Mouse (Mus musculus) gonadal fat pad, adult 2 months (tissue): Measurements from ENCODE around the gene Fads2. TPM values are rescaled to one million over a fixed set of nuclear protein-coding genes. Genes with fewer than 3 reads are reported as not detected.
"Not testable (repeated sequence)": the region's sequence is repeated elsewhere in the genome, so short reads cannot be mapped to it uniquely, and the experiment has no call there.

Experiments used
- DNase-seq: peaks from one replicate; pipeline ENCODE4 v3.0.0-alpha.2; 2012; ENCODE audit warnings: low read depth
- polyA plus RNA-seq: library from polyadenylated mRNA; depleted of rRNA; stranded (reverse); fragments of >200 nt; gene quantifications from 2 replicates; pipeline ENCODE4 v1.2.3, GENCODE M21; 2012; rRNA removed

Gene Fads2
- polyA plus RNA-seq, result 318 and 372 TPM in 2 replicates

- DNase-seq, result no peak
These were observed at the start of gene Fads2 for GRCm38 (mm10) chr19:10101341-10102053. TSS of gene Fads2 (minus strand) at chr19:10101746.

GRCm38 (mm10) chr19:10149189-10149588 lies 47.6 kb upstream of the Fads2 start:
- DNase-seq, result no peak

- no peak for DNase-seq
These were observed 47.0 kb upstream of the Fads2 start for GRCm38 (mm10) chr19:10148555-10148954.

GRCm38 (mm10) chr19:10144464-10144863 lies 42.9 kb upstream of the Fads2 start:
- no peak for DNase-seq

- no peak for DNase-seq
These were observed 42.1 kb upstream of the Fads2 start for GRCm38 (mm10) chr19:10143667-10144066.

GRCm38 (mm10) chr19:10139736-10140135 lies 38.2 kb upstream of the Fads2 start:
- no peak for DNase-seq

GRCm38 (mm10) chr19:10137423-10137822 lies 35.9 kb upstream of the Fads2 start:
- no peak for DNase-seq

GRCm38 (mm10) chr19:10134692-10135091 lies 33.1 kb upstream of the Fads2 start:
- no peak for DNase-seq

- DNase-seq, result not testable (repeated sequence)
These were observed 28.0 kb upstream of the Fads2 start for GRCm38 (mm10) chr19:10129547-10129946.

- DNase-seq, result no peak
These were observed 25.1 kb upstream of the Fads2 start for GRCm38 (mm10) chr19:10126479-10127250.

GRCm38 (mm10) chr19:10123892-10124634 lies 22.5 kb upstream of the Fads2 start:
- DNase-seq, result no peak

GRCm38 (mm10) chr19:10122021-10122631 lies 20.6 kb upstream of the Fads2 start:
- DNase-seq, result no peak

GRCm38 (mm10) chr19:10116641-10117040 lies 15.1 kb upstream of the Fads2 start:
- DNase-seq, result no peak

GRCm38 (mm10) chr19:10115373-10116158 lies 14.0 kb upstream of the Fads2 start:
- no peak for DNase-seq

GRCm38 (mm10) chr19:10112956-10113355 lies 11.4 kb upstream of the Fads2 start:
- no peak for DNase-seq

GRCm38 (mm10) chr19:10108666-10109065 lies 7.1 kb upstream of the Fads2 start:
- DNase-seq, result no peak

- DNase-seq, result no peak
These were observed 6.6 kb upstream of the Fads2 start for GRCm38 (mm10) chr19:10108129-10108528.

- no peak for DNase-seq
These were observed 5.6 kb upstream of the Fads2 start for GRCm38 (mm10) chr19:10107051-10107611.

GRCm38 (mm10) chr19:10106634-10107033 lies 5.1 kb upstream of the Fads2 start:
- no peak for DNase-seq

GRCm38 (mm10) chr19:10105034-10105493 lies 3.5 kb upstream of the Fads2 start:
- DNase-seq, result no peak

- no peak for DNase-seq
These were observed 2.7 kb upstream of the Fads2 start for GRCm38 (mm10) chr19:10104234-10104633.
